Comparison of ENCODE assay signal across 12 mouse cellular contexts in the genomic region with DNA sequence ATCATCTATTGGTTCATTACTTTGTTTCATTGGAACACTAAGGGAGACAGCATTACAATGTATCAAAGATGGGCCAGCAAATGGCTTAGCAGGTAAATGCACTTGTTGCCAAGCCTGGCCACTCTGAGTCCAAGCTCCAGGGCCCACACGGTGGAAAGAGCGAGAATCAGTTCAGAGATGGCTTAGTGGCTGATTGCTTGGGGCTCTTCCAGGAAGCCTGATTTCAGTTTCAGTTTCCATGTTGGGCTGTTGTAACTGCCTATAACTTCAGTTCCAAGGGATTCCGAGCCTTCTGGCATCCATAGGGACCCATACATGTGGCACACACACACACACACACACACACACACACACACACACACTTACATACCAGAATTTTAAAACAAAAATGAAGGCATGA. TPM values are rescaled to one million over a fixed set of nuclear protein-coding genes. Genes with fewer than 3 reads are reported as not detected.
DNase-seq lines count a peak whose midpoint lies in the region; ATAC-seq and TF ChIP-seq lines count a peak whose summit lies in the region.
"Had no signal": no experiment of that assay in that cellular context is flagged by ENCODE, and none has a peak within 500 bp of the region (broad histone marks: within the 10 kb centered on the region; RNA-seq: fewer than 3 reads in every experiment).

No protein-coding gene starts in this region.

- no peak for DNase-seq in gastrocnemius, adult 2 months
- DNase-seq in gastrocnemius, postnatal 36 days, result no peak
- peak; percentile 61 for DNase-seq in liver, adult 2 months (ENCODE audit: extremely low read depth, low read depth, low spot score)
- DNase-seq in NIH3T3 (ENCODE audit: low read depth), result peak; percentile 49
- no peak for DNase-seq in midbrain, embryonic 10.5 days (ENCODE audit: low spot score)
- no peak for DNase-seq in layer of hippocampus, postnatal 10 days (ENCODE audit: low spot score in 2 of 2)
- DNase-seq: cerebellum, adult 11-12 months had no signal

- TF ChIP-seq POLR2A in liver, adult 2 months (IDR thresholded peaks at IDR 0.05; ENCODE audit: extremely low read depth, insufficient read depth, low read length), result no peak
- TF ChIP-seq POLR2A in myocyte (IDR thresholded peaks at IDR 0.05; ENCODE audit: insufficient read length, low read depth), result no peak

- no peak overlapping the region for H3ac ChIP-seq in myocyte (ENCODE audit: control insufficient read depth, insufficient read length)

- no peaks in the 10 kb centered on the region for H3K27me3 ChIP-seq in liver, adult 2 months (ENCODE audit: control insufficient read depth, insufficient read depth, low read length)
- H3K27me3 ChIP-seq in liver, embryonic 12.5 days (replicated peaks), result peaks cover 7% of the 10 kb centered on the region; the same call in 1 of the 2 replicates
- H3K27me3 ChIP-seq in myocyte (ENCODE audit: control insufficient read depth, insufficient read depth, insufficient read length), result peaks cover 21% of the 10 kb centered on the region
- H3K27me3 ChIP-seq in midbrain, embryonic 10.5 days (ENCODE audit: low read depth, poor library complexity, severe bottlenecking), result no peaks in the 10 kb centered on the region
- H3K27me3 ChIP-seq: embryonic facial prominence, embryonic 13.5 days had no signal

- H3K9me3 ChIP-seq in liver, embryonic 12.5 days (replicated peaks), result no peaks in the 10 kb centered on the region
- H3K9me3 ChIP-seq in midbrain, embryonic 10.5 days (replicated peaks), result no peaks in the 10 kb centered on the region
- H3K9me3 ChIP-seq: embryonic facial prominence, embryonic 13.5 days; G1E had no signal

- no peak overlapping the region for H3K4me2 ChIP-seq in liver, embryonic 12.5 days
- H3K4me2 ChIP-seq in myocyte (ENCODE audit: low read depth), result peak overlapping the region; percentile 4
- H3K4me2 ChIP-seq: embryonic facial prominence, embryonic 13.5 days had no signal

- no peaks in the 10 kb centered on the region; the same call in 1 of the 2 replicates for H3K36me3 ChIP-seq in liver, adult 2 months (ENCODE audit: control insufficient read depth, insufficient read depth, low read length)
- no peaks in the 10 kb centered on the region for H3K36me3 ChIP-seq in liver, embryonic 12.5 days
- H3K36me3 ChIP-seq in myocyte (ENCODE audit: control insufficient read depth, insufficient read depth), result no peaks in the 10 kb centered on the region
- H3K36me3 ChIP-seq in midbrain, embryonic 10.5 days, result no peaks in the 10 kb centered on the region
- H3K36me3 ChIP-seq: embryonic facial prominence, embryonic 13.5 days; G1E had no signal

- peak overlapping the region; percentile 57; the same call in 1 of the 2 replicates for H3K4me3 ChIP-seq in gastrocnemius, adult 2 months
- H3K4me3 ChIP-seq in liver, adult 2 months (ENCODE audit: insufficient read depth, low read depth, low read length), result no peak overlapping the region
- no peak overlapping the region for H3K4me3 ChIP-seq in liver, embryonic 12.5 days
- no peak overlapping the region for H3K4me3 ChIP-seq in myocyte
- H3K4me3 ChIP-seq in midbrain, embryonic 10.5 days, result no peak overlapping the region
- H3K4me3 ChIP-seq: embryonic facial prominence, embryonic 13.5 days had no signal

- H3K79me2 ChIP-seq in liver, adult 2 months (ENCODE audit: control insufficient read depth, insufficient read depth, low read length), result no peaks in the 10 kb centered on the region
- H3K79me2 ChIP-seq in myocyte (ENCODE audit: control insufficient read depth, insufficient read depth), result no peaks in the 10 kb centered on the region

- WGBS in liver, adult 2 months, result 4% methylated on average over 3 of the region's 3 CpGs
- 38% methylated on average over 3 of the region's 3 CpGs for WGBS in liver, embryonic 12.5 days (ENCODE audit: insufficient replicate concordance)
- WGBS in midbrain, embryonic 10.5 days, result 75% methylated on average over 3 of the region's 3 CpGs

- no peaks in the 10 kb centered on the region for H3K4me1 ChIP-seq in liver, adult 2 months (ENCODE audit: control insufficient read depth, insufficient read depth, low read length)
- H3K4me1 ChIP-seq in liver, embryonic 12.5 days, result peaks cover 5% of the 10 kb centered on the region; the same call in 1 of the 2 replicates
- H3K4me1 ChIP-seq in midbrain, embryonic 10.5 days, result no peaks in the 10 kb centered on the region
- H3K4me1 ChIP-seq: embryonic facial prominence, embryonic 13.5 days had no signal

- no peak for ATAC-seq in liver, embryonic 12.5 days

- H3K9ac ChIP-seq in liver, adult 2 months (ENCODE audit: low read depth, low read length), result peak overlapping the region; percentile 32; the same call in 1 of the 2 replicates
- no peak overlapping the region for H3K9ac ChIP-seq in liver, embryonic 12.5 days
- H3K9ac ChIP-seq: embryonic facial prominence, embryonic 13.5 days had no signal

- H3K27ac ChIP-seq in gastrocnemius, adult 2 months, result no peak overlapping the region
- H3K27ac ChIP-seq in liver, adult 2 months (replicated peaks; ENCODE audit: insufficient read depth, low read depth, low read length), result no peak overlapping the region
- no peak overlapping the region for H3K27ac ChIP-seq in liver, embryonic 12.5 days
- H3K27ac ChIP-seq in midbrain, embryonic 10.5 days (replicated peaks), result no peak overlapping the region
- H3K27ac ChIP-seq: embryonic facial prominence, embryonic 13.5 days had no signal

- intact Hi-C loops in gastrocnemius, adult 2 months (cut with DNase I), result loop anchor here (2.0 kb wide), 1 partner anchor 154 kb away; no protein-coding TSS in a partner anchor
- intact Hi-C loops in gastrocnemius, postnatal 36 days (cut with DNase I), result loop anchor here (5.0 to 10.0 kb wide), 2 partner anchors 88 to 210 kb away; no protein-coding TSS in a partner anchor

- no peak for TF ChIP-seq CTCF in gastrocnemius, adult 2 months (IDR thresholded peaks at IDR 0.05)
- no peak for TF ChIP-seq CTCF in liver, adult 2 months (IDR thresholded peaks at IDR 0.05; ENCODE audit: low read depth, low read length)

TF ChIP-seq in myocyte, 11 proteins besides CTCF, POLR2A, EP300 and RAD21:
- no peak for TF ChIP-seq E2F4 (IDR thresholded peaks at IDR 0.05; ENCODE audit: insufficient read depth)
TF ChIP-seq in myocyte: peak in this region for 0.

RNA-seq across cellular contexts. Expression of a gene that starts 47.5 kb away (rescaled TPM):
- 1 to 10 TPM; 4.9 to 6.9 TPM for total RNA-seq in gastrocnemius, adult 2 months (2021)
- total RNA-seq in gastrocnemius, postnatal 36 days (2021), result 1 to 10 TPM; 4.5 to 7.3 TPM
- 5.2 and 8.5 TPM in 2 replicates for total RNA-seq in liver, adult 2 months (2014; rRNA removed)
- polyA plus RNA-seq in liver, adult 2 months (2012; rRNA removed), result 9.8 and 20.8 TPM in 2 replicates
- polyA plus RNA-seq in liver, embryonic 12.5 days (2016; fragmentation: Nextera tagmentation; extraction: Ambion mirVana), result 3.3 and 3.9 TPM in 2 replicates
- 20.4 TPM for polyA plus RNA-seq in myocyte (2012; fragmentation: generic; extraction: Trizol)
- 13.6 and 17.6 TPM in 2 replicates for polyA plus RNA-seq in midbrain, embryonic 10.5 days (2016; fragmentation: Nextera tagmentation; extraction: Ambion mirVana)
- 10 to 100 TPM; 79.0 to 81.9 TPM for total RNA-seq in layer of hippocampus, postnatal 10 days (2021)

RNA-seq across cellular contexts. Expression of a gene that starts 51.1 kb away (rescaled TPM):
- 1 to 10 TPM in 1 of 2 experiments, under 1 TPM in 1; 0.43 to 1.1 TPM for total RNA-seq in gastrocnemius, adult 2 months (2021)
- total RNA-seq in gastrocnemius, postnatal 36 days (2021), result under 1 TPM; 0.38 to 0.57 TPM
- 19.5 and 21.2 TPM in 2 replicates for total RNA-seq in liver, adult 2 months (2014; rRNA removed)
- 6.6 and 11.6 TPM in 2 replicates for polyA plus RNA-seq in liver, adult 2 months (2012; rRNA removed)
- polyA plus RNA-seq in liver, embryonic 12.5 days (2016; fragmentation: Nextera tagmentation; extraction: Ambion mirVana), result 0.08 and 0.12 TPM in 2 replicates
- 0.40 TPM for polyA plus RNA-seq in myocyte (2012; fragmentation: generic; extraction: Trizol)
- polyA plus RNA-seq in midbrain, embryonic 10.5 days (2016; fragmentation: Nextera tagmentation; extraction: Ambion mirVana), result 0.02 and 0.16 TPM in 2 replicates
- under 1 TPM; 0.50 to 0.51 TPM for total RNA-seq in layer of hippocampus, postnatal 10 days (2021)
- polyA plus RNA-seq: neural tube, embryonic 11.5 days had no signal

Comparison
In these comparisons a context has a peak if more than half of its experiments do, and no peak if none do; other contexts are left out.
1. DNase-seq: peak in liver, adult 2 months (single experiment) and NIH3T3 (single experiment); none in gastrocnemius, adult 2 months (single experiment), gastrocnemius, postnatal 36 days (0 of 2), midbrain, embryonic 10.5 days (single experiment) and layer of hippocampus, postnatal 10 days (0 of 2).